Mouse (Mus musculus) MEL (cell line): Measurements from ENCODE around the gene Tjp1. TPM values are rescaled to one million over a fixed set of nuclear protein-coding genes. Genes with fewer than 3 reads are reported as not detected.

Experiments
- DNase-seq: peaks from one replicate; pipeline ENCODE4 v3.0.0; 2011; ENCODE audit warnings: low read depth, low spot score
- H3K27ac ChIP-seq: 2 replicates; pipeline ENCODE4 v1.5.1; 2012; ENCODE audit warnings: low read depth, mild to moderate bottlenecking, control low read depth, low read length, moderate library complexity; ENCODE audit not compliant: control insufficient read depth
- H3K27me3 ChIP-seq, 2 experiments: fragments of 150-350 bp in 1 of 2; sonication (generic) in 1 of 2; 2 replicates each; pipeline ENCODE4 v1.6.1; 2012; ENCODE audit warnings: low read length in 2 of 2, mild to moderate bottlenecking in 2 of 2, improper control_type of control experiment in 1 of 2, moderate library complexity in 1 of 2; ENCODE audit not compliant: insufficient read depth in 2 of 2, control insufficient read depth in 1 of 2
- H3K36me3 ChIP-seq, 2 experiments: 2 replicates each; pipeline ENCODE4 v1.6.1; 2012 to 2014; ENCODE audit warnings: low read length in 2 of 2, improper control_type of control experiment in 1 of 2, inconsistent platforms in 1 of 2, mild to moderate bottlenecking in 1 of 2; ENCODE audit not compliant: insufficient read depth in 2 of 2, control insufficient read depth in 1 of 2
- H3K4me1 ChIP-seq, 2 experiments: fragments of 150-350 bp in 1 of 2; sonication (generic) in 1 of 2; 2 replicates each; pipeline ENCODE4 v1.6.1; 2012; ENCODE audit warnings: low read length in 2 of 2, improper control_type of control experiment in 1 of 2, mild to moderate bottlenecking in 1 of 2; ENCODE audit not compliant: insufficient read depth in 2 of 2, control insufficient read depth in 1 of 2
- H3K4me3 ChIP-seq, 2 experiments: fragments of 150-350 bp in 1 of 2; sonication (generic) in 1 of 2; 2 replicates each; pipeline ENCODE4 v1.5.1; 2012; ENCODE audit warnings: low read depth in 2 of 2, low read length in 2 of 2, mild to moderate bottlenecking in 2 of 2, moderate library complexity in 2 of 2, control low read depth in 1 of 2, improper control_type of control experiment in 1 of 2; ENCODE audit not compliant: control insufficient read depth in 1 of 2, insufficient read depth in 1 of 2
- H3K79me2 ChIP-seq: 2 replicates; pipeline ENCODE4 v1.6.1; 2012; ENCODE audit warnings: mild to moderate bottlenecking, low read length, moderate library complexity; ENCODE audit not compliant: control insufficient read depth, poor library complexity, insufficient read depth
- H3K9ac ChIP-seq: 2 replicates; pipeline ENCODE4 v1.6.1; 2012; ENCODE audit warnings: low read depth, mild to moderate bottlenecking, control low read depth, low read length, moderate library complexity; ENCODE audit not compliant: control insufficient read depth, poor library complexity, severe bottlenecking
- H3K9me3 ChIP-seq: fragments of 150-350 bp; sonication (generic); replicated peaks from 2 replicates; pipeline ENCODE4 v1.6.1; 2012; ENCODE audit warnings: mild to moderate bottlenecking, low read length, improper control_type of control experiment, moderate library complexity; ENCODE audit not compliant: insufficient read depth
- BHLHE40 ChIP-seq: IDR thresholded peaks from 2 replicates; pipeline ENCODE4 v1.6.1; 2012; ENCODE audit warnings: low read depth, mild to moderate bottlenecking, inconsistent platforms, low read length, improper control_type of control experiment, borderline replicate concordance
- CHD1 ChIP-seq: IDR thresholded peaks from 2 replicates; pipeline ENCODE4 v1.6.1; 2012; ENCODE audit warnings: low read depth, mild to moderate bottlenecking, inconsistent platforms, low read length, improper control_type of control experiment
- CTCF ChIP-seq, 3 experiments: IDR thresholded peaks in 2 of 3; conservative IDR thresholded peaks in 1 of 3; 2 replicates each; pipeline ENCODE4 v1.5.1; 2011 to 2012; ENCODE audit warnings: low read length in 3 of 3, low read depth in 2 of 3, mild to moderate bottlenecking in 2 of 3, improper control_type of control experiment in 1 of 3, inconsistent platforms in 1 of 3, mixed read lengths in 1 of 3, moderate library complexity in 1 of 3; ENCODE audit not compliant: control insufficient read depth in 1 of 3, insufficient read depth in 1 of 3, poor library complexity in 1 of 3, severe bottlenecking in 1 of 3
- E2F4 ChIP-seq: IDR thresholded peaks from 2 replicates; pipeline ENCODE4 v1.6.1; 2011; ENCODE audit warnings: low read depth, low read length, improper control_type of control experiment, borderline replicate concordance
- EP300 ChIP-seq, 2 experiments: IDR thresholded peaks; 2 replicates each; pipeline ENCODE4 v1.6.1; 2011; ENCODE audit warnings: improper control_type of control experiment in 2 of 2, low read length in 2 of 2, low read depth in 1 of 2, mild to moderate bottlenecking in 1 of 2
- ETS1 ChIP-seq: IDR thresholded peaks from 2 replicates; pipeline ENCODE4 v1.6.1; 2012; ENCODE audit warnings: low read depth, mild to moderate bottlenecking, inconsistent platforms, low read length, improper control_type of control experiment, moderate library complexity
- GABPA ChIP-seq: IDR thresholded peaks from 2 replicates; pipeline ENCODE4 v1.6.1; 2012; ENCODE audit warnings: low read depth, mild to moderate bottlenecking, inconsistent platforms, low read length, improper control_type of control experiment, moderate library complexity
- GATA1 ChIP-seq: IDR thresholded peaks from 2 replicates; pipeline ENCODE4 v1.6.1; 2011; ENCODE audit warnings: low read depth, low read length, improper control_type of control experiment
- HCFC1 ChIP-seq: IDR thresholded peaks from 2 replicates; pipeline ENCODE4 v1.6.1; 2012; ENCODE audit warnings: low read depth, mild to moderate bottlenecking, inconsistent platforms, low read length, improper control_type of control experiment, moderate library complexity
- MAFK ChIP-seq: IDR thresholded peaks from 2 replicates; pipeline ENCODE4 v1.6.1; 2011; ENCODE audit warnings: low read depth, mild to moderate bottlenecking, low read length, improper control_type of control experiment, borderline replicate concordance
- MAX ChIP-seq: IDR thresholded peaks from 2 replicates; pipeline ENCODE4 v1.6.1; 2011; ENCODE audit warnings: low read length, improper control_type of control experiment
- MAZ ChIP-seq: IDR thresholded peaks from 2 replicates; pipeline ENCODE4 v1.6.1; 2012; ENCODE audit warnings: low read depth, mild to moderate bottlenecking, inconsistent platforms, low read length, improper control_type of control experiment
- MYB ChIP-seq: IDR thresholded peaks from 2 replicates; pipeline ENCODE4 v1.6.1; 2011; ENCODE audit warnings: mild to moderate bottlenecking, low read depth, low read length, improper control_type of control experiment
- NELFE ChIP-seq: IDR thresholded peaks from 2 replicates; pipeline ENCODE4 v1.6.1; 2011; ENCODE audit warnings: low read depth, low read length, improper control_type of control experiment
- POLR2AphosphoS2 ChIP-seq: IDR thresholded peaks from 2 replicates; pipeline ENCODE4 v1.6.1; 2011; ENCODE audit warnings: low read length, improper control_type of control experiment
- RAD21 ChIP-seq: IDR thresholded peaks from 2 replicates; pipeline ENCODE4 v1.6.1; 2011; ENCODE audit warnings: mild to moderate bottlenecking, low read depth, low read length, improper control_type of control experiment
- RCOR1 ChIP-seq: IDR thresholded peaks from 2 replicates; pipeline ENCODE4 v1.6.1; 2012; ENCODE audit warnings: low read depth, mild to moderate bottlenecking, inconsistent platforms, low read length, improper control_type of control experiment
- TBP ChIP-seq: IDR thresholded peaks from 2 replicates; pipeline ENCODE4 v1.8.0; 2011; ENCODE audit warnings: low read depth, low read length, improper control_type of control experiment
- TCF12 ChIP-seq: IDR thresholded peaks from 2 replicates; pipeline ENCODE4 v1.6.1; 2014; ENCODE audit warnings: low read depth, mild to moderate bottlenecking, inconsistent platforms, low read length, improper control_type of control experiment, moderate library complexity
- USF1 ChIP-seq: IDR thresholded peaks from 2 replicates; pipeline ENCODE4 v1.6.1; 2014; ENCODE audit warnings: low read depth, mild to moderate bottlenecking, inconsistent platforms, low read length, improper control_type of control experiment, moderate library complexity
- ZC3H11A ChIP-seq: IDR thresholded peaks from 2 replicates; pipeline ENCODE4 v1.6.1; 2012; ENCODE audit warnings: low read depth, mild to moderate bottlenecking, inconsistent platforms, low read length, improper control_type of control experiment
- ZKSCAN1 ChIP-seq: IDR thresholded peaks from 2 replicates; pipeline ENCODE4 v1.6.1; 2012; ENCODE audit warnings: low read depth, mild to moderate bottlenecking, inconsistent platforms, low read length, improper control_type of control experiment, moderate library complexity
- polyA plus RNA-seq, 2 experiments: library from polyadenylated mRNA; stranded (reverse) in 1 of 2; unstranded in 1 of 2; fragments of >175 nt in 1 of 2; fragments of >200 nt in 1 of 2; gene quantifications; 2 replicates each; pipeline versions ENCODE4 v1.2.1 to v1.2.4; 2012; ENCODE audit warnings: low replicate concordance in 2 of 2, low read depth in 1 of 2; ENCODE audit not compliant: insufficient read length in 2 of 2, insufficient read depth in 1 of 2, missing spikeins in 1 of 2
- total RNA-seq: library from RNA; depleted of rRNA; stranded (reverse); fragments of 300-350 nt; gene quantifications from 2 replicates; pipeline ENCODE4 v1.2.3, GENCODE M21; 2012

The Tjp1 gene
- total and polyA plus RNA-seq, 3 experiments: 0.01 TPM; not detected in 2

GRCm38 (mm10) chr7:65471406-65471805 is 56.2 kb downstream of the Tjp1 start:
- Histone ChIP-seq H3K9ac (no peak overlapping the region), H3K4me1 (no peaks in the 10 kb centered on the region), H3K9me3 (no peaks in the 10 kb centered on the region), H3K27me3 (no peaks in the 10 kb centered on the region), H3K79me2 (no peaks in the 10 kb centered on the region), H3K27ac (no peak overlapping the region), H3K4me3 (no peak overlapping the region), H3K36me3 (no peaks in the 10 kb centered on the region)
- TF ChIP-seq BHLHE40 (no peak), RAD21 (no peak), RCOR1 (no peak), EP300 (IDR thresholded peaks at IDR 0.05; ENCODE audit: low read depth in 1 of 2, low read length in 2 of 2) (no peak), CHD1 (no peak), HCFC1 (no peak), MAFK (no peak), NELFE (no peak), TCF12 (no peak)
- no peak for DNase-seq

- DNase-seq: no peak
- Histone ChIP-seq H3K4me1 (no peaks in the 10 kb centered on the region), H3K4me3 (no peak overlapping the region), H3K36me3 (no peaks in the 10 kb centered on the region), H3K27me3 (no peaks in the 10 kb centered on the region), H3K79me2 (no peaks in the 10 kb centered on the region), H3K27ac (no peak overlapping the region), H3K9ac (no peak overlapping the region), H3K9me3 (no peaks in the 10 kb centered on the region)
- TF ChIP-seq RCOR1 (no peak), ZC3H11A (no peak), E2F4 (no peak), ZKSCAN1 (no peak), GABPA (no peak), TCF12 (no peak), MAX (no peak), USF1 (no peak), CTCF (IDR thresholded peaks at IDR 0.05 in 2 of 3, conservative IDR thresholded peaks at IDR 0.05 in 1 of 3; ENCODE audit: control insufficient read depth in 1 of 3, insufficient read depth in 1 of 3, low read depth in 2 of 3, low read length in 3 of 3, poor library complexity in 1 of 3, severe bottlenecking in 1 of 3) (no peak), POLR2AphosphoS2 (no peak)
Measured at GRCm38 (mm10) chr7:65470214-65470613, 57.4 kb downstream of the Tjp1 start.

- Histone ChIP-seq H3K27ac (no peak overlapping the region), H3K27me3 (no peaks in the 10 kb centered on the region), H3K4me3 (no peak overlapping the region)
- no peak for DNase-seq
- no peak for TF ChIP-seq GATA1
- TF ChIP-seq MYB: no peak
- no peak for TF ChIP-seq TBP
- no peak for TF ChIP-seq ETS1
- no peak for TF ChIP-seq MAZ
- TF ChIP-seq, all 39 proteins: peak for 0
- Histone ChIP-seq H3K79me2 (no peaks in the 10 kb centered on the region), H3K9ac (no peak overlapping the region), H3K9me3 (no peaks in the 10 kb centered on the region), H3K36me3 (no peaks in the 10 kb centered on the region), H3K4me1 (no peaks in the 10 kb centered on the region)
Measured at GRCm38 (mm10) chr7:65469666-65470065, 57.9 kb downstream of the Tjp1 start.
